In the genomic region with DNA sequence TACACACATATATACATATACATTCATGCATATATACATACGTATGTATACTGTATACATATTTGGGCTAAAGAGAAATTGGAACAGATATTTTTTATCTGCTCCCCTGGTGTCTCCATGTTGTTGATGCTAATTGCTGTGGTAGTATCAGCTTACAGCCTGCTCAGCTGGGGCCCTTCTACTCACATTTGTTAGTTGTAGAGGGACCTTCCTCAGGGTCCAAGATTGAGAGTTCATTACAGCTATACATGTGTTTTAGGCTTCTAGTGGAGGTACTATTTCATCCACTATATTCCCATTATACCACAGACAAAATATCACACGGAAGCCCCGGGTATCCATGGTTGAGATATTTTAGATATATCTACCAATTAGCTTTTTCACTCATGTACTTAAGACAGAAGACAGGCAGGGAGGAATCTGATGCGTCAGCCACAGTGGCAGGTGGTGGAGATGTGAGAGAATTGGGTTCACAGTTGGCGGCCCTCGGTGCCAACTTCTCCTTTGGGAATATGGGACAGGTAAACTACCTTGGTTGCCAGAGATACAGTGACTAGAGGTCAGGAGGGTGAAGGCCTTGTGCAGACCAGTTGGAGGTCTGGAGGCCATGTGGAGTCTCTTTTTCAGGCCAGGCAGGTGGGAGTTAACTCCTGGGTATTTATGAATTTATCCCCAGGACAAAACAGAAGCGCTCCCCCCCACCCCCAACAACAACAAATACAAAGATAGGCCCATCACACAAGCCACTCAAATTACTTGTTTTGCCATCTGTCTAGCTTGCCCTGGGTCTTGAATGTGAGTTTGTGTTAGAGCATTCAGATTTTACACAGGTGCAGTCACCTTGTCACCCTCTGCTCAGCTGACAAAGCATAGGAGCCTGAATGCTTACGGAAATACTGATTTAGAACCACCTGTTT, we compare ENCODE assay signal across 27 mouse cellular contexts. TPM values are rescaled to one million over a fixed set of nuclear protein-coding genes. Genes with fewer than 3 reads are reported as not detected.
DNase-seq lines count a peak whose midpoint lies in the region; ATAC-seq and TF ChIP-seq lines count a peak whose summit lies in the region.
"Had no signal": no experiment of that assay in that cellular context is flagged by ENCODE, and none has a peak within 500 bp of the region (broad histone marks: within the 10 kb centered on the region; RNA-seq: fewer than 3 reads in every experiment).

No protein-coding gene starts in this region.

- no peaks in the 10 kb centered on the region for H3K27me3 ChIP-seq in heart, embryonic 10.5 days (ENCODE audit: insufficient read depth, poor library complexity, severe bottlenecking)
- H3K27me3 ChIP-seq in cerebellum, adult 2 months (ENCODE audit: control insufficient read depth, insufficient read depth, low read length): no peaks in the 10 kb centered on the region
- H3K27me3 ChIP-seq: forebrain, embryonic 13.5 days; heart, embryonic 13.5 days; hindbrain, embryonic 15.5 days; limb, embryonic 15.5 days; liver, embryonic 15.5 days; midbrain, embryonic 15.5 days; neural tube, embryonic 12.5 days had no signal

- H3K4me3 ChIP-seq in heart, embryonic 10.5 days: no peak overlapping the region
- H3K4me3 ChIP-seq in cerebellum, adult 2 months (replicated peaks; ENCODE audit: insufficient read depth, low read depth, low read length): no peak overlapping the region
- H3K4me3 ChIP-seq: forebrain, embryonic 13.5 days; heart, embryonic 13.5 days; hindbrain, embryonic 15.5 days; limb, embryonic 10.5 days; limb, embryonic 15.5 days; liver, embryonic 15.5 days; midbrain, embryonic 15.5 days; neural tube, embryonic 12.5 days had no signal

- DNase-seq in heart, embryonic 10.5 days (ENCODE audit: low spot score): peak; percentile 56
- no peak for DNase-seq in heart, adult 8-10 months (ENCODE audit: low spot score)
- DNase-seq in cerebellum, adult 11 months: peak; percentile 60
- DNase-seq in cerebellum, adult 2 months: peak; percentile 74 to 86
- peak; percentile 64 to 66 for DNase-seq in cerebellum, postnatal 14 days
- DNase-seq: adrenal gland, adult 8-10 months; gastrocnemius, postnatal 10 days; heart, postnatal 10 days; kidney, adult 2 months; kidney, postnatal 10 days; layer of hippocampus, adult 9-11 months; lung, embryonic 14.5 days; lung, postnatal 14 days; right cerebral cortex, adult 18-20 months; spleen, adult 18-20 months; thymus, adult 2 months; thymus, postnatal 36 days had no signal

- H3K4me1 ChIP-seq in heart, embryonic 10.5 days: peaks cover 16% of the 10 kb centered on the region
- H3K4me1 ChIP-seq in cerebellum, adult 2 months (ENCODE audit: control insufficient read depth, insufficient read depth, low read length): peaks cover 29% of the 10 kb centered on the region
- H3K4me1 ChIP-seq: forebrain, embryonic 13.5 days; hindbrain, embryonic 15.5 days; midbrain, embryonic 15.5 days had no signal

- H3K36me3 ChIP-seq in heart, embryonic 10.5 days: no peaks in the 10 kb centered on the region
- H3K36me3 ChIP-seq: heart, embryonic 13.5 days; hindbrain, embryonic 15.5 days; limb, embryonic 10.5 days; limb, embryonic 15.5 days; liver, embryonic 15.5 days; midbrain, embryonic 15.5 days; neural tube, embryonic 12.5 days had no signal

- TF ChIP-seq CTCF in cerebellum, adult 2 months (IDR thresholded peaks at IDR 0.05; ENCODE audit: borderline replicate concordance, insufficient read depth, low read depth, low read length): no peak

- H3K9me3 ChIP-seq in heart, embryonic 10.5 days: no peaks in the 10 kb centered on the region
- H3K9me3 ChIP-seq: forebrain, embryonic 13.5 days; heart, embryonic 13.5 days; hindbrain, embryonic 15.5 days; limb, embryonic 10.5 days; limb, embryonic 15.5 days; liver, embryonic 15.5 days; midbrain, embryonic 15.5 days; neural tube, embryonic 12.5 days had no signal

- TF ChIP-seq POLR2A in cerebellum, adult 2 months (IDR thresholded peaks at IDR 0.05; ENCODE audit: borderline replicate concordance, insufficient read depth, low read length): no peak

- WGBS in heart, embryonic 10.5 days: 88% methylated on average over 8 of the region's 8 CpGs
- 36% methylated on average over 8 of the region's 8 CpGs for WGBS in cerebellum, adult 2 months

- no peak for ATAC-seq in activated CD4-positive, CD25-positive, alpha-beta regulatory T cell, adult 4 months
- no peak for ATAC-seq in granulocyte monocyte progenitor cell, adult 5-6 weeks (replicated peaks; ENCODE audit: poor library complexity, severe bottlenecking)
- ATAC-seq: forebrain, embryonic 13.5 days; midbrain, embryonic 15.5 days had no signal

- H3K27ac ChIP-seq in heart, embryonic 10.5 days: no peak overlapping the region
- 0 out of 2 replicates have a peak overlapping the region, but pooled peaks have one; percentile 2 for H3K27ac ChIP-seq in cerebellum, adult 2 months (ENCODE audit: insufficient read depth, low read length)
- H3K27ac ChIP-seq: forebrain, embryonic 13.5 days; heart, embryonic 13.5 days; hindbrain, embryonic 15.5 days; limb, embryonic 10.5 days; limb, embryonic 15.5 days; liver, embryonic 15.5 days; midbrain, embryonic 15.5 days; neural tube, embryonic 12.5 days had no signal

RNA-seq across cellular contexts. Expression of a gene that starts 57.7 kb away (rescaled TPM):
- 8.9 and 9.5 TPM in 2 replicates for polyA plus RNA-seq in heart, embryonic 10.5 days (2016; fragmentation: Nextera tagmentation; extraction: Ambion mirVana)
- 1 to 10 TPM; 5.8 to 7.2 (median 6.1) TPM for total RNA-seq in heart, adult 8-10 months (2022)
- 15.1 and 15.8 TPM in 2 replicates for polyA plus RNA-seq in cerebellum, adult 2 months (2012; rRNA removed)
- 1 to 10 TPM; 3.9 to 4.5 TPM for polyA plus RNA-seq in activated CD4-positive, CD25-positive, alpha-beta regulatory T cell, adult 4 months (2017; shearing (Covaris generic))
- total RNA-seq in granulocyte monocyte progenitor cell, adult 5-6 weeks (2014; fragmentation: Nextera tagmentation): 18.9 and 21.0 TPM in 2 replicates
- total RNA-seq in granulocyte monocyte progenitor cell, adult 5-6 weeks (2017): 23.7 and 25.3 TPM in 2 replicates
